Mouse (Mus musculus) myocyte (in vitro differentiated cells): ENCODE measurements at regions not wholly inside any gene's neighbourhood (a gene's known extent, or its start where the extent isn't known, plus 50 kb on each side); places are given as distances from the start of the nearest gene placed in this dataset.

ENCODE experiments used
- E2F4 ChIP-seq: IDR thresholded peaks from one replicate; pipeline ENCODE4 v1.6.1; 2011; ENCODE audit warnings: mild to moderate bottlenecking, control low read depth, moderate library complexity; ENCODE audit not compliant: insufficient read depth
- MAX ChIP-seq: IDR thresholded peaks from one replicate; pipeline ENCODE4 v1.6.1; 2011; ENCODE audit warnings: low read depth, mild to moderate bottlenecking, control low read depth
- MYOD1 ChIP-seq, 3 experiments: IDR thresholded peaks; one replicate each; pipeline ENCODE4 v1.6.1; 2011; ENCODE audit warnings: control low read depth in 2 of 3, low read depth in 2 of 3, mild to moderate bottlenecking in 2 of 3, moderate library complexity in 1 of 3; ENCODE audit not compliant: insufficient read length in 2 of 3, control insufficient read depth in 1 of 3
- MYOG ChIP-seq, 3 experiments: IDR thresholded peaks; one replicate each; pipeline ENCODE4 v1.6.1; 2011; ENCODE audit warnings: control low read depth in 2 of 3, low read depth in 2 of 3, mild to moderate bottlenecking in 2 of 3; ENCODE audit not compliant: insufficient read length in 2 of 3, control insufficient read depth in 1 of 3, insufficient read depth in 1 of 3
- POLR2A ChIP-seq: IDR thresholded peaks from one replicate; pipeline ENCODE4 v1.6.1; 2011; ENCODE audit warnings: low read depth, mild to moderate bottlenecking, control low read depth, moderate library complexity; ENCODE audit not compliant: insufficient read length
- REST ChIP-seq: IDR thresholded peaks from one replicate; pipeline ENCODE4 v1.6.1; 2011; ENCODE audit warnings: mild to moderate bottlenecking, control low read depth, moderate library complexity; ENCODE audit not compliant: insufficient read depth, insufficient read length
- SRF ChIP-seq: IDR thresholded peaks from one replicate; pipeline ENCODE4 v1.6.1; 2011; ENCODE audit warnings: low read depth; ENCODE audit not compliant: control insufficient read depth, insufficient read length
- TCF12 ChIP-seq: IDR thresholded peaks from one replicate; pipeline ENCODE4 v1.6.1; 2011; ENCODE audit warnings: mild to moderate bottlenecking, control low read depth; ENCODE audit not compliant: poor library complexity, insufficient read depth, severe bottlenecking
- USF1 ChIP-seq: IDR thresholded peaks from one replicate; pipeline ENCODE4 v1.6.1; 2011; ENCODE audit warnings: low read depth, mild to moderate bottlenecking, control low read depth, moderate library complexity

- TF ChIP-seq MAX (no peak), USF1 (no peak), POLR2A (no peak), MYOG (IDR thresholded peaks at IDR 0.05; ENCODE audit: control insufficient read depth in 1 of 3, insufficient read depth in 1 of 3, insufficient read length in 2 of 3, low read depth in 2 of 3) (no peak), SRF (no peak), REST (no peak), E2F4 (no peak), MYOD1 (IDR thresholded peaks at IDR 0.05; ENCODE audit: control insufficient read depth in 1 of 3, insufficient read length in 2 of 3, low read depth in 2 of 3) (no peak), TCF12 (no peak)
Measured at GRCm38 (mm10) chr11:41491279-41491678, 509.4 kb downstream of the Gabrg2 start.
